Mouse (Mus musculus) cortical plate, adult 2 months (tissue): Measurements from ENCODE around the gene Cbfa2t3. TPM values are rescaled to one million over a fixed set of nuclear protein-coding genes. Genes with fewer than 3 reads are reported as not detected.
A peak's percentile ranks its signal among the peaks of the same experiment; 100 is the strongest.

Experiments
- H3K27ac ChIP-seq: fragments of 200-500 bp; 2 replicates; pipeline ENCODE4 v1.5.1; 2012; ENCODE audit warnings: low read length, control low read depth, inconsistent platforms; ENCODE audit not compliant: insufficient read depth
- H3K4me1 ChIP-seq: fragments of 200-500 bp; 2 replicates; pipeline ENCODE4 v1.6.1; 2011; ENCODE audit warnings: low read length; ENCODE audit not compliant: control insufficient read depth, insufficient read depth
- H3K4me3 ChIP-seq: fragments of 200-500 bp; 2 replicates; pipeline ENCODE4 v1.5.1; 2011; ENCODE audit warnings: mild to moderate bottlenecking, low read length, control low read depth; ENCODE audit not compliant: insufficient read depth
- CTCF ChIP-seq: fragments of 200-500 bp; IDR thresholded peaks from 2 replicates; pipeline ENCODE4 v1.5.1; 2011; ENCODE audit warnings: mild to moderate bottlenecking, control low read depth, low read length; ENCODE audit not compliant: insufficient read depth; ENCODE audit errors: extremely low read depth
- POLR2A ChIP-seq: fragments of 200-500 bp; IDR thresholded peaks from 2 replicates; pipeline ENCODE4 v1.6.1; 2011; ENCODE audit warnings: mild to moderate bottlenecking, low read length, control low read depth; ENCODE audit not compliant: insufficient read depth; ENCODE audit errors: extremely low read depth
- polyA plus RNA-seq: library from polyadenylated mRNA; depleted of rRNA; stranded (reverse); fragments of >200 nt; gene quantifications from 2 replicates; pipeline ENCODE4 v1.2.3, GENCODE M21; 2012

Cbfa2t3 gene
- polyA plus RNA-seq, 1 experiment = 9.1 TPM

DNA sequence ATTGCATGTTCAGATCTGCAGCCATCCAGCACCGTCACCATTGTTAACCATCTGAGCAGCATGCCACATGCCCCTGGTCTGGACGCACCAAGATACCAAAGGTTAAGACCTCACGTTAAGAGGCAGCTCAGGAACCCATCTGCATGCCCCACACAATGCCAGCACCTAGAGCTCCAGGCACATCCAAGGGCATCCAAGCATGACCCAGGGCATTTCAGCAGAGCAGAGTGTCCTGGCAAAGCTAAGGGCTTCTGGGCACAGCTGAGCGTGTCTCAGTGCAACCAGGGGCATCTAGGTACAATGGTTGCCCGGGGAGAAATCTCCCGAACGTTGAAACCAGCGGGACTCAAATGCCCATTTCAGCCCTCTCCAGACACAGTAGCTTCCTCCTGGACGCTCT lies 98.2 kb downstream of the Cbfa2t3 start:
- Histone ChIP-seq H3K4me3 (no peak overlapping the region), H3K27ac (no peak overlapping the region), H3K4me1 (no peaks in the 10 kb centered on the region)
- TF ChIP-seq CTCF (no peak), POLR2A (no peak)

DNA sequence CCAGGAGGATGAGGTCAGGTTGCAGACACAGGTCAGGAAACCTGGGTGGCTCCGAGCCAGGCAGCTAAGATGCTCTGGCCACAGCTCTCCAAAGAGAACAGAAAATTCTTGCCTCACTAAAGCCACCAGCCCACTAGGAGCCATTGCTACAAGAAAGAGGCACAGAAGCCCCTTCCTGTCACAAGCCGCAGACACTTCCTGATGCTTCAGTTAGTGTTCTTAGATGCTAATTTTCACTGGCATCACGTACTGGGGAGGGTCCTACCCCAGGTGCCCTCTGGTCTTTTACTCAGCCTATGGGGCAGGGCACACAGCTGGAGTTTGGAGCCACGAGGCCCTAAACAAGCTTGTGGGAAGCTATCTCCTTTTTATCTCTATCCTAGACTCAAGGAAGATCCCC lies 102.9 kb downstream of the Cbfa2t3 start:
- TF ChIP-seq POLR2A (no peak), CTCF (no peak)

DNA sequence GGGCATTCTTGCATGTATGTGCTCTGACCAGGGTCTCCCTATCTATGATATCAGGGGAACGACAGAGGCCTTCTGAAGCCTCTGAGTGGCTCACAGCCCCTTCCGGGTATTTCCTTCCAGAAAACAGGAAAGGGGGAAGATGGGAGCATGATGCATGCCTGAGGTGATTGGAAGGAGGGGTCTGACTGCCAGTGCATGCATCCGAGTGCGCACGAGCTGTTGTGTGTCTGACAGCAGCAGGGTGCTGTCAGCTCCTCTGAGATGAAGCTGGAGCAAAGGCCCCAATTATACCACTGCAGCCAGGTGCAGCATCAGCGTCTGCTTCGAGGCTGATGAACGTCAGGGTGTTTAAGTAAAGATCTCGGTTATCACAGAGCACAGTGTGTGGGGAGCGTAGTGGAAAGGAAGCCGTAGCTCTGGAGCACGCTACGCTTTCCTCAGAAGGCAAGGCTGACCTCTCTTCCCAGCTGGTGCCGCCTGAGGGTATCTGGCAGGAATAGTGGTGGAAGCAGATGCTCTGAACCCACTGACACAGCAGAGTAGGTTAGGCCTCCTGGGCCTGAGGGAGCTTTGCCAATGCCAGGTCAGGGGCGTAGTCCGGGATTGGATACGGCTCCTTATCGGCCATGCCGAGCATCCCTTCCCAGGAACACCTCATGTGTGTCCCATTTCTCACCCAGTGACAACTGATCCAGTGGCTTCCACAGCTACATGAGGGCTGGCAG lies 105.0 kb downstream of the Cbfa2t3 start:
- no peaks in the 10 kb centered on the region for H3K4me1 ChIP-seq
- TF ChIP-seq POLR2A (no peak), CTCF (no peak)
- H3K27ac ChIP-seq = no peak overlapping the region
- no peak overlapping the region for H3K4me3 ChIP-seq

More for the DNA sequence above, 102.9 kb downstream of the Cbfa2t3 start:
- Histone ChIP-seq H3K27ac (no peak overlapping the region), H3K4me3 (no peak overlapping the region), H3K4me1 (no peaks in the 10 kb centered on the region)

DNA sequence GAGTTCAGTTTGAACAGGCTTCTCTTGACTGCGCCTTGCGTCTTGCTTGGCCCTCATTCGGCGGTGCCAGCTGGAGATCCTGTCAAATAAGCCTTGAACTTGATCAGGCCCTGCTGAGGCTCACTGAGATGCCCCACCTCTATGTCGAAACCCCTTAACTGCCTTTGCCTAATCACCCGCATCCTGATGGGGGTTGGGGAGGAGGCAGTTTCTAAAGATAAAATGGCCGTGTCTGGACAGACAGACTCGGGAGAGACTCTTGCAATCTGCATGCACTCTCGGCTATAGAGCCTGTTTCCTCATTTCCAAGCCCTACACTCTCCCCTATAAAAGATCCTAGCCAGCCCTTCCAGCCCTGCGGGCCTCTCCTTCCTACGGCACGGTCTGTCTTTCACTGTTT lies 105.7 kb downstream of the Cbfa2t3 start:
- Histone ChIP-seq H3K4me3 (no peak overlapping the region), H3K4me1 (no peaks in the 10 kb centered on the region), H3K27ac (no peak overlapping the region)
- TF ChIP-seq CTCF (no peak), POLR2A (no peak)

DNA sequence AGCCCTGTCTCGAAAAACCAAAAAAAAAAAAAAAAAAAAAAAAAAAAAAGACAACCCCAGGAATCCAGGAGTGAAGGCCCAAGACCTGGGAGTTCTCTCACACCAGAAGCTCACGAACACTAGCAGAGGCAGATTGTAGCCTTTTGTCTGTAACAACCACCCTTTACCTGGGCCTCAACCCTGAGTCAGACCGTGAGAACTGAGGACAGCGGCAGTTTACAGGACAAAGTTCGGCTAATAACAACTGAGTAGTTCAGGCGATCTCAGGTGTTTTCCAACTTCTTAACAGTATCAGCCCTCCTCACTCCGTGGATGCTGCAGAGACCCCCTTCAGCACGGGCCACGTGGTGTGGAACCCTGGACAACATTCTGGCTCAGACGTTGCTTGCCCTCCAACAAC lies 112.2 kb downstream of the Cbfa2t3 start:
- Histone ChIP-seq H3K27ac (no peak overlapping the region), H3K4me1 (no peaks in the 10 kb centered on the region), H3K4me3 (no peak overlapping the region)
- TF ChIP-seq POLR2A (no peak), CTCF (no peak)

DNA sequence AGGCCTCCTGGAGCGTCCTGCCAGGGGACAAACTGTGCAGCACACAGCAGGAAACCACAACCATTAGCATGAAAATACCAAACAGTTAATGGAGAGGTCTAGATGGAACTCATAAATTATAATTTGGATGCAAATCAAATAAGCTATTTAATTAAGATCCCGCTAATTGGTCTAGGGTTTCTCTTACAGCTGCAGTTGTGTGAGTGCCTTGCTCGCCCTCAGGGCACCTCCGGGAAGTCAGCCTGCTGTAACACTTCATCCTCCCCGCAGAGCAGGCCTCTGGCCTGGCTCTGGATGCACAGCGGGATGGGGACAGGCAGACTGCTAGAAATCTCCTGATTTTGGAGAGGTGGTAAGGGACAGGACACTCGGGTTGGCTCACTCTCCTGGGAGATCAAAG lies 112.7 kb downstream of the Cbfa2t3 start:
- Histone ChIP-seq H3K27ac (no peak overlapping the region), H3K4me1 (no peaks in the 10 kb centered on the region), H3K4me3 (no peak overlapping the region)
- TF ChIP-seq CTCF (no peak), POLR2A (no peak)

DNA sequence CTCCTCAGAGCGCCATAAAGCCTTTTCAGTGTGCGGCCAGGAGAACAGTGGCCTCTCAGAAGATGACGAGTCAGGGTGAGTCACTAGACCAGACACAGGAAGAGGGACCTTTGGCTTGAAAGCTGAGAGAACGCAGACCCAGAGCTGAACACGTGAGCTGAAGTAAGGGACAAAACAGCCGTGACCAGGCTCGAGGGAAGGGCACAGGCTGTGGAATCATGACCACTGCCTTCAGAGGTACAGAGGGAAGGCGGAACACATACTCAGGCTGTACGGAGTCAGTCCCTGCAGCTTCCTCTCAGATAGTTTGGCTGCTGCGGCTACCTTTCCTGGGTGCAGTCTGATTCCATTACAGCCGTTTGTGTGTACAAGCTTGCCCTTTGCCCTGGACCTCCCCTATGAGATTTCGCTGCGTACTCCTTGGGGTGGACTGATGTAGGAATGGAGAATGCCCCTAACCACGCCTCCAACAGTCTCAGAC lies 113.5 kb downstream of the Cbfa2t3 start:
- TF ChIP-seq POLR2A = no peak
- TF ChIP-seq CTCF = no peak
- no peak overlapping the region for H3K27ac ChIP-seq
- no peaks in the 10 kb centered on the region for H3K4me1 ChIP-seq
- H3K4me3 ChIP-seq = no peak overlapping the region

DNA sequence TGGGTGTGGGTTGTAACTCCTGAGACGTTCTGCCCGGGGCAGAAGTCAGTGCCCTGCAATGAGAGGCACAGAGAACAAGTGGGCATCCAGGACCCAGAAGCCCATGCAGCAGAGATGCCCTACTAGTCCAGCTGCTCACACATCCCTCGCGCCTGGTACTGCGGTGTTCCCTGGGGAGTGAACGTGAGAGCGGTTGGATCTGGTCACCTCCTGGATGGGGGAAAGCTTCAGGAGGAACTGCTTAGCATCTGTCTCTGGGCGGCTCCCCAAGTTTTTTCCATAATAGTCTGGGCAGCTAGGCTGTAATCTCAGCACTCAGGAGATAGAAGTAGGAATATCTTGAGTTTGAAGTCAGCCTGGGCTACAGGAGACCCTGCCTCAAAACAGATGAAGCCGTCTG lies 113.9 kb downstream of the Cbfa2t3 start:
- H3K27ac ChIP-seq = no peak overlapping the region
- TF ChIP-seq CTCF (no peak), POLR2A (no peak)
- H3K4me1 ChIP-seq = no peaks in the 10 kb centered on the region
- H3K4me3 ChIP-seq = no peak overlapping the region

DNA sequence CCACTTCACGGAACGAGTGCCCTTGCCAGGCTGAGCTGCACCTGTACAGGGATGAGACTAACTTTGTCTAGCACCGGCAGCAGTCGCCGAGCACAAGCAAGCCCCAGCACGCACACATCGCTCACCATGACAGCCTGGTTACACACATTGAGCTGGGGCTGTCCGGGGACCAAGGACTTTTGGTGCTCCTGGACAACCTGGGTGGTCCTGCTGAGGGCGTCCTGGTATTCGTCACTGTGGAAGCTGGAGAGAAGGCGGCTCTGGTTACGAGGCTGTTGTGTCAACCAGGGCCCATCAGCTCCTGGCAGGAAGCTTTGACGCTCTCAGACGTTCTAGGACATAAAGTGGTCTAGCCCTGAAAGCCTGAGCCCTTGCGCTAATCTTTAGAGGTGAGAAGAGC lies 118.0 kb downstream of the Cbfa2t3 start:
- Histone ChIP-seq H3K4me1 (no peaks in the 10 kb centered on the region), H3K27ac (no peak overlapping the region), H3K4me3 (no peak overlapping the region)
- TF ChIP-seq POLR2A (no peak), CTCF (no peak)

DNA sequence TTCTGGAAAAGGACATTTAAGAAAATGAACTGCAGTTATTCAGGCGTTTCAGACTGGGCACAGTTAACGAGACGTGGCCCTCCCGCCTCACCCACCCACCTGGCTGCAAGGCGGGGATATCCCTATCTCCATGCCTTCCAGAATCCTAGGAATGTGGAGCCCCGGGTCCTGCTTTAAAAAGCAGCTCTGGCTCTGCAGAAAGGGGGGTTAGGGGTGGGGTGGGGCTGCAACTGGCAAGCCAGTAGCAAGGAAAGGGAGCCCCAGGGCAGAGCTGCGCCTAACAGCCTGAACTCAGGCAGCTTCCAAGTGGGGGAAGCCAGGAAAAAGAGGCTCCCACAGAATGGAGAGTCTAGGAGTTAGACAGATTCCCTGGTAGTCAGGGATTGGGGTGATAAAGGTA lies 119.7 kb downstream of the Cbfa2t3 start:
- no peak for TF ChIP-seq POLR2A
- TF ChIP-seq CTCF = no peak
- Histone ChIP-seq H3K4me1 (no peaks in the 10 kb centered on the region), H3K4me3 (no peak overlapping the region), H3K27ac (no peak overlapping the region)

DNA sequence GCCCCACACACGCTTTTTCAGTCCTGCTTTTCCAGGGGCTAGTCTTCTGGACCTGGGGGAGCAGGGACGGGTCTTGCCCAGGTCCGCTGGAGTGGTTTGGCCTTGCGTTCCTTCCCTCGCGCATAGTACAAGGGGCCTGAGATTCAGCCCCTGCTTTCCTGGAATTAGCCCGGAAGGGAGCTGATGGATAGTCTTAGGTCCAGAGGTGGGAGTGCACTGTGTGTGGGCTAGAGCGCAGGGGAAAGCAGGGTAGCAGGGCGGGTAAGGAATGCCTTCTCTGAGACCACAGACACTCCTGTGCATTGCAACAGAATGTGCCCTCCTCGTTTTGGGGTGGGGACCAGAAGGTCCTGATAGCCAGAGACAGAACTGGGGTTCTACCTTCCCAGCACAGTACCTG lies 121.8 kb downstream of the Cbfa2t3 start:
- TF ChIP-seq CTCF = no peak
- no peak for TF ChIP-seq POLR2A
- Histone ChIP-seq H3K4me1 (no peaks in the 10 kb centered on the region), H3K27ac (no peak overlapping the region), H3K4me3 (peak overlapping the region; percentile 82)
